Mouse (Mus musculus): ENCODE results near the gene Thap4.
A peak's percentile ranks its signal among the peaks of the same experiment; 100 is the strongest.

Thap4 gene

DNA sequence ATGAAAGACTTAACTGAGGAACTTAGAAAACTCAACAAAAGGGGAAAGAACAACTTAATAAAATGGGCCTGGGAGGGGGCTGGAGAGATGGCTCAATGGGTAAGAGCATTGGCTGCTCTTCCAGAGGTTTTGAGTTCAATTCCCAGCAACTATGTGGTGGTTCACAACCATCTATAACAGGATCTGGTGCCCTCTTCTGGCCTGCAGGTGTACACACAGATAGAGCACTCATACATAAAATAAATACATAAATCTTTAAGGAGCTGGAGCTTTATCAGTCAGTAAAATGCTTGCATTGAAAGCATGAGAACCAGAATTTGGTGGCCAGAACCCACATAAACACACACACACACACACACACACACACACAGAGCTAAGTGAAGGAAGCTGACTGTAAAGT, 11.8 kb downstream of the Thap4 start:
- no peak for DNase-seq (ENCODE audit: low spot score)

DNA sequence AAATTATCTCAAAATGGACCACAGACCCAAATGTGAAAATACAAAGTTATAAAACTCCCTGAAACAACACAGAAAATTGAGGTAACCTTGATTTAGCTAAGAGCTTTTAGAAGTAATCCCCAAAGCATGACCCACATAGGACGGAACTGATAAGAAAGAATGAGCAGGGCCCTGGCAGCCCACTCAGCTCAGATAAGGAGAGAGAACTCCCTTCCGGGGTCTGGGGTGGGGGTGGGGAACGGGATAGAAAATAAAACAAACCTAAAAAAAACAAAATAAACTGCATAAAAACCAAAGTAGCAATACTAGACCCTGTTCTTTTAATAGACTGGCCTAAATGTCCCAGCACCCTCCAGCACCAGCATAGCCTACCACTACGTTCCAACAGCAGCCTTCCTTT, 12.7 kb downstream of the Thap4 start:
- no peak for DNase-seq (ENCODE audit: low spot score)

DNA sequence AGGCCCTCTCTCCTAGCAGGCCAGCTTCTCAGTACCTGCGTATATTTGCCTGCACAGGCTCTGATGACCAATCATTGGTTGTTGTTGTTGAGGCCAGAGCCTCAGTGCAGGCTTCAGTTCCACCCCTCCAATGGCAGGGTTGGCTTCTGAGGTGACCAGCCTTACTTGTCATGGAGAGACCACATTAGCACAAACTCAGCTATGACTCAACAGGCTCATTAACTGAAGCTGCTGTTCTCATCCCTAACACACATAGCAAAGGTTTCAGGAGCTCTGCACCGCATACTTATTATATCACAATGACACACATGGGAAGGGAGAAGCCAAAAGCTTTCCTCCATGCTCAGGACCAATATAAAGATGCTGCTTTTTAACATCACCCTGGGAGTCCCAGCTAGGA, 14.0 kb downstream of the Thap4 start:
- no peak for DNase-seq (ENCODE audit: low spot score)

- DNase-seq (ENCODE audit: low spot score) = no peak
Measured at GRCm38 (mm10) chr1:93737711-93738110, 17.0 kb downstream of the Thap4 start.

GRCm38 (mm10) chr1:93735859-93736258, 18.8 kb downstream of the Thap4 start:
- no peak for DNase-seq (ENCODE audit: low spot score)

- no peak for DNase-seq (ENCODE audit: low spot score)
Measured at GRCm38 (mm10) chr1:93731880-93732281, 22.8 kb downstream of the Thap4 start.

- DNase-seq (ENCODE audit: low spot score) = no peak
Measured at GRCm38 (mm10) chr1:93731103-93731502, 23.6 kb downstream of the Thap4 start.

- peak; percentile 56 for DNase-seq (ENCODE audit: low spot score)
Measured at GRCm38 (mm10) chr1:93726974-93727373, 27.7 kb downstream of the Thap4 start.

DNA sequence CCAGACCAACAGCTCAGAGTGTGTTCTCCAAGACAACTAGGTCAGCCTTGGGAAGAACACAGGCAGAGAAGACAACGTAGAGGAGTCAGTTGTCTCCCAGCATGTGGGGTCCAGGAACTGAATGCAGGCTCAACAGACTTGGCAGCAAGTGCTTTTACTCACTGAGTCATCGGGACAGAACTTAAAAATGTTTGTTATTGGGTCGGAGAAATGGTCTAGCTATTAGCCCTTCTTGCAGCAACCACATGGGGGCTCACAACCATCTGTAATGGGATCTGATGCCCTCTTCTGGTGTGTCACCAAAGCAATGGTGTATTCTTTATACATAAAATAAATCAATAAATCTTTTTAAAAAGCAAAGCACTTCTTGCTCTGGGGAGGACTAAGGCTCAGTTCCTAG, 28.5 kb downstream of the Thap4 start:
- no peak for DNase-seq (ENCODE audit: low spot score)

- no peak for DNase-seq (ENCODE audit: low spot score)
Measured at GRCm38 (mm10) chr1:93725665-93726064, 29.0 kb downstream of the Thap4 start.

DNA sequence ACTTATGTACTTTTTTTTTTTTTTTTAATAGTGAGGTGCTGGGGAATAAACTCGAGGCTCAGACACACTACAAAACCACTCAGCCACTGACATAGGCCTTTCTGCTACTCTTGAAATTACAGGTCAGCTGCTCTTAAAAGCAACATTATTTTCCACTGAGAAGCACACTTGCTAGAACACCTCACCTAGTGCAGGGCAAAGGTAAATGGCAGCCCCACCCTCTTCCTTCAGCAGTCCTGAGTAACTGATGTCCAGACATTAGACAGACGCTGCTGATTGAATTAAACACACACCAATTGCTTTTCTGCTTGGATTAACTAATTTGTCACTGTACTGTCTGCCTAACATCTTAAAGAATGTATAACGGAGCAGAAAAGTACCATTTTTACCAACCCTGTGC, 30.0 kb downstream of the Thap4 start:
- DNase-seq (ENCODE audit: low spot score) = no peak

- DNase-seq (ENCODE audit: low spot score) = no peak
Measured at GRCm38 (mm10) chr1:93721557-93721956, 33.1 kb downstream of the Thap4 start.

GRCm38 (mm10) chr1:93716166-93716565, 38.5 kb downstream of the Thap4 start:
- DNase-seq (ENCODE audit: low spot score) = no peak

GRCm38 (mm10) chr1:93705389-93705788, 49.3 kb downstream of the Thap4 start:
- peak; percentile 18 for DNase-seq (ENCODE audit: low spot score)

- DNase-seq (ENCODE audit: low spot score) = no peak
Measured at GRCm38 (mm10) chr1:93704341-93704740, 50.3 kb downstream of the Thap4 start.

DNA sequence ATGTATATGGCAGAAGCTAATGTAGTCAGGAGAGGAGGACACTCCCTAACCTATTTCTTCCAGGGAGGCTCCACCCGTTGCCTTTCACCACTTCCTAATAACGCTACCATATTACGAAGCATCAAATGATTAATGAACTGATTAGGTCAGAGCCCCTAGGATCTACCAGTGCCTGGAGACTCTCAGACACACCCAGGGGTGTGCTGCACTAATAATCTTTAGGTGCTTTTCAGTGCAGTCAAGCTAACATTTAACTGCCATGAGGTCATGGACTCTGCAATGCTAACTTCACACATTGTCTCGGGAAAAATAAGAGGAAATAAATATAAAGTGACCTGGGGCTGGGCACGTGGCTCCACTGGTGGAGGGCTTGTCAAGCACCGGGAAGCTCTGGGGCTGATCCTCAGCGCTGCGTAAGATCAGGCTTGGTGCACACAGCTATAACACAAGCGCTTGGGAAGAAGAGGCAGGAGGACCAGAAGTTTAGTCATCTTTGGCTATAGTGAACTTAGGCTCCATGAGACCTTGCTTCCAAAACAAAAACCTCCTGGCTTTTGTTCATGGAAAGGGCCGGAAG, 51.1 kb downstream of the Thap4 start:
- DNase-seq (ENCODE audit: low spot score) = no peak

DNA sequence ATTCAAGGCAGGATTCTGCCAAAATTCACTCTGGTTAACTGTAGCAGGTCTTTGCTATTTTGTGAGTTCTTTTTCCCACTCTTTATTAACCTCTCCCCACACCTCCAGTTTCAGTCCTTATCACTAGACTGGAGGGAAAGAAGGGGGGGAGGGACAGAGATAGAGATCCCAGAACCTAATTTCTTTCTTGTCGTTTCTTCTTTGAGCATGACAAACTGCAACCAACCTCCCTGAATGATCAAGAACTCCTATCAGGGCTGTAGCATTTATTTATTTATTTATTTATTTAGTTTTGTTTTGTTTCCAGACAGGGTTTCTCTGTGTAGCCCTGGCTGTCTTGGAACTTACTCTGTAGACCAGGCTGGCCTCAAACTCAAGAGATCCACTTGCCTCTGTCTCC, 52.6 kb downstream of the Thap4 start:
- no peak for DNase-seq (ENCODE audit: low spot score)

GRCm38 (mm10) chr1:93699159-93699558, 55.5 kb downstream of the Thap4 start:
- DNase-seq (ENCODE audit: low spot score) = no peak

GRCm38 (mm10) chr1:93697317-93697716, 57.3 kb downstream of the Thap4 start:
- DNase-seq (ENCODE audit: low spot score) = no peak

DNA sequence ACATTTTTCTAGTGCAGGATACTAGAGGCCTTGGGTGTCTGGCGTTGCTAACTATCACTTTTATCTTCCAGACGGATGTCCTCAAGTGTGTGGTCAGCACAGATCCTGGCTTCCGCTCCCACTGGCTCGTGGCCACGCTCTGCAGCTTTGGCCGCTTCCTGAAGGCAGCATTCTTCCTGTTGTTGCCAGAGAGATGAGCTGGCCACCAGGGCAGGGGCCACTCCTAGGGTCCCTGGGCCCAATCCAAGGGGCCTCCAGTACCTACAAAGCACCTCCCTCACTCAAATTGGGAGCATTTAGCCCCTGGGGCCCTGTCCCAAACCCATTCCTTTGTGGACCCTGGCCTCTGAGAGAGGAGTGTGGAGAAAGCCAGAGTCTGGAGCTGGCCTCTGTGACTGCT, 59.7 kb downstream of the Thap4 start:
- DNase-seq (ENCODE audit: low spot score) = peak; percentile 67

DNA sequence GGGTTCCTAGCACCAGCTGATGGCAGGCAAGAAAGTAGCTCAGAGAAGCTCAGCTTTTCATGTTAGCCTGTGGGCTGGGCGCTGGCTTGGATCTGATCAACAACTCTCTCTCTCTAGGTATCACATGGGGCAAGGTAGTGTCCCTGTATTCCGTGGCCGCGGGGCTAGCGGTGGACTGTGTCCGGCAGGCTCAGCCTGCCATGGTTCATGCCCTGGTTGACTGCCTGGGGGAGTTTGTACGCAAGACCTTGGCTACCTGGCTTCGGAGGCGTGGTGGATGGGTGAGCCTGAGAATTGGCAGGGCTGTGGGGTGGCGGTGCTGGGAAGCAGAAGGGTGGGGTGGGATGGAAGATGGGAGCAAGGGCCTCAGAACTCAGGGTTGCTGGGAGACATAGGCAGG, 60.7 kb downstream of the Thap4 start:
- no peak for DNase-seq (ENCODE audit: low spot score)

GRCm38 (mm10) chr1:93693502-93693901, 61.2 kb downstream of the Thap4 start:
- no peak for DNase-seq (ENCODE audit: low spot score)

DNA sequence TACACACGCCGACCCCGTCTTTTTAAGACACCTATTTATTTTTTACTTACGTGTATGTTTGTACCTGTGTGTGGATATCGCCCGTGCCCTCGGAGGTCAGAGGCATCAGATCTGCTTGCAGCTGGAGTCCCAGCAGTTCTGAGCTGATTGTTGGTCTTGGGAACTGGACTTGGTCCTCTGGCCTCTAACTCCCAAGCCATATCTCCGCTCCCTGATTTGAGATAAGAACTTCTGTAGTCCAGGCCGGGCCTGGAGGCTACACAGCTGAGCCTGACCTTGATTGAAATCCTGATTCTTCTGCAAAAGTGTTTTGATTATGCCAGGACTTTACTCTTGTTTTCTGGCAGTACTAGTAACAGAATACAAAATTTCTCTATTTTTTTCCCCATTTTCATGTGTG, 61.9 kb downstream of the Thap4 start:
- DNase-seq (ENCODE audit: low spot score) = no peak

DNA sequence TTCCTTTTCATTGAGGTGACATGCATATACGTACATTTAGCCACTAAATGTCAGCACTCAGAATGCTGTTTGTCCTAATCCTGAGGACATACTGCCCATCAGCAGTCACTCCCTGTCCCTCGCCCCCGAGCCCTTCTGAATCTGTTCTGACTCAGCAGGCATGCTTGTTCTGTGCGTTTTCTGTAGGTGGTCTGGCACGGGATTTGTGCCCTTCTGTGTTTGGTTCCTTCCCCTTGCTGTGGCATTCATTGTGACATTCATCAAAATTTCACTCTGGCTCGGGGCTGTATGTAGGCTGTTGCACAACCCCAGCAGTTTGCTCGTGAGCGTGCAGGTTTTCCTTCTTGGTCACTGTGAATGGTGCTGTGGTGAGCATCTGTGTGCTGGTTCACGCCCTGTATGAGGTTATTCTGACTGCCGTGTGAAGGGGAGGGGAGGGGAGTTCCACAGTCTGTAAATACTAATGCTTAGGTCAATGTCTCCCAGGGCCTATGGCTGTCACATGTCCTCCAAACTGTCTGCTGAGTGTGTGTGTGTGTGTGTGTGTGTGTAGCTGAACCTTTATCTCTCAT, 62.8 kb downstream of the Thap4 start:
- no peak for DNase-seq (ENCODE audit: low spot score)

Measured in urinary bladder, postnatal 14 days (tissue).